Mouse (Mus musculus): ENCODE data around the gene Olfr312. TPM values are rescaled to one million over a fixed set of nuclear protein-coding genes. Genes with fewer than 3 reads are reported as not detected.
"Not testable (repeated sequence)": the region's sequence is repeated elsewhere in the genome, so short reads cannot be mapped to it uniquely, and the experiment has no call there.

Olfr312 gene
- total RNA-seq (2021), result not detected

GRCm38 (mm10) chr11:58828937-58829336 is at the start of gene Olfr312:
Gene Olfr312, plus strand, starts transcription at chr11:58829237.
- DNase-seq (ENCODE audit: low spot score in 2 of 2); intact Hi-C loops (cut with DNase I): not testable (repeated sequence)

- intact Hi-C loops (cut with DNase I), result no loop called here
Measured at GRCm38 (mm10) chr11:58782480-58783089, 46.5 kb upstream of the Olfr312 start, which contains the start of gene Olfr314. Gene Olfr314, plus strand, starts transcription at chr11:58782952.

GRCm38 (mm10) chr11:58784182-58784581 is 44.9 kb upstream of the Olfr312 start:
- intact Hi-C loops (cut with DNase I), result no loop called here
- no peak for DNase-seq (ENCODE audit: low spot score in 2 of 2)

More at GRCm38 (mm10) chr11:58782480-58783089, 46.5 kb upstream of the Olfr312 start, which contains the start of gene Olfr314:
- no peak for DNase-seq (ENCODE audit: low spot score in 2 of 2)

- DNase-seq (ENCODE audit: low spot score in 2 of 2), result no peak
- intact Hi-C loops (cut with DNase I), result no loop called here
Measured at GRCm38 (mm10) chr11:58787651-58788050, 41.4 kb upstream of the Olfr312 start.

GRCm38 (mm10) chr11:58788346-58788745 is 40.7 kb upstream of the Olfr312 start:
- intact Hi-C loops (cut with DNase I), result no loop called here
- DNase-seq (ENCODE audit: low spot score in 2 of 2), result no peak

- intact Hi-C loops (cut with DNase I), result no loop called here
Measured at GRCm38 (mm10) chr11:58789532-58789931, 39.5 kb upstream of the Olfr312 start.

GRCm38 (mm10) chr11:58790053-58790452 is 39.0 kb upstream of the Olfr312 start:
- intact Hi-C loops (cut with DNase I), result no loop called here
- no peak for DNase-seq (ENCODE audit: low spot score in 2 of 2)

More at GRCm38 (mm10) chr11:58789532-58789931, 39.5 kb upstream of the Olfr312 start:
- DNase-seq (ENCODE audit: low spot score in 2 of 2), result peak in 1 of 2 experiments; percentile 4

GRCm38 (mm10) chr11:58790646-58791045 is 38.4 kb upstream of the Olfr312 start:
- no peak for DNase-seq (ENCODE audit: low spot score in 2 of 2)
- intact Hi-C loops (cut with DNase I), result no loop called here

GRCm38 (mm10) chr11:58795856-58796255 is 33.2 kb upstream of the Olfr312 start:
- intact Hi-C loops (cut with DNase I), result loop anchor here (5.0 kb wide), 1 partner anchor 51 kb away; the partner anchor contains the start of gene Gm12258
- no peak for DNase-seq (ENCODE audit: low spot score in 2 of 2)

GRCm38 (mm10) chr11:58796850-58797249 is 32.2 kb upstream of the Olfr312 start:
- DNase-seq (ENCODE audit: low spot score in 2 of 2), result peak; percentile 76 to 89
- intact Hi-C loops (cut with DNase I), result loop anchor here (5.0 kb wide), 1 partner anchor 50 kb away; the partner anchor contains the start of gene Gm12258

GRCm38 (mm10) chr11:58799747-58800146 is 29.3 kb upstream of the Olfr312 start:
- intact Hi-C loops (cut with DNase I), result loop anchor here (5.0 kb wide), 1 partner anchor 48 kb away; the partner anchor contains the start of gene Gm12258
- peak; percentile 9 to 61 for DNase-seq (ENCODE audit: low spot score in 2 of 2)

- intact Hi-C loops (cut with DNase I), result no loop called here
- DNase-seq (ENCODE audit: low spot score in 2 of 2), result peak; percentile 19
Measured at GRCm38 (mm10) chr11:58801558-58802228, 27.3 kb upstream of the Olfr312 start, which contains the start of gene Fam183b. Gene Fam183b, minus strand, starts transcription at chr11:58801960.

GRCm38 (mm10) chr11:58803871-58804270 is 25.2 kb upstream of the Olfr312 start:
- intact Hi-C loops (cut with DNase I), result no loop called here

GRCm38 (mm10) chr11:58804393-58804792 is 24.6 kb upstream of the Olfr312 start:
- intact Hi-C loops (cut with DNase I), result no loop called here
- no peak for DNase-seq (ENCODE audit: low spot score in 2 of 2)

More at GRCm38 (mm10) chr11:58803871-58804270, 25.2 kb upstream of the Olfr312 start:
- no peak for DNase-seq (ENCODE audit: low spot score in 2 of 2)

GRCm38 (mm10) chr11:58812001-58812400 is 17.0 kb upstream of the Olfr312 start:
- intact Hi-C loops (cut with DNase I), result no loop called here
- no peak for DNase-seq (ENCODE audit: low spot score in 2 of 2)

GRCm38 (mm10) chr11:58814700-58815099 is 14.3 kb upstream of the Olfr312 start, which contains the start of gene Olfr313:
Gene Olfr313, plus strand, starts transcription at chr11:58815000.
- intact Hi-C loops (cut with DNase I); DNase-seq (ENCODE audit: low spot score in 2 of 2): not testable (repeated sequence)

- no peak for DNase-seq (ENCODE audit: low spot score in 2 of 2)
- intact Hi-C loops (cut with DNase I), result no loop called here
Measured at GRCm38 (mm10) chr11:58815676-58816075, 13.4 kb upstream of the Olfr312 start.

- no peak for DNase-seq (ENCODE audit: low spot score in 2 of 2)
- intact Hi-C loops (cut with DNase I), result no loop called here
Measured at GRCm38 (mm10) chr11:58829764-58830163, 727 bp downstream of the Olfr312 start.

- DNase-seq (ENCODE audit: low spot score in 2 of 2); intact Hi-C loops (cut with DNase I): not testable (repeated sequence)
Measured at GRCm38 (mm10) chr11:58832541-58832940, 3.5 kb downstream of the Olfr312 start.

- intact Hi-C loops (cut with DNase I), result not testable (repeated sequence)
Measured at GRCm38 (mm10) chr11:58838951-58839350, 9.9 kb downstream of the Olfr312 start, which contains the start of gene Olfr311. Gene Olfr311, plus strand, starts transcription at chr11:58839251.

More at GRCm38 (mm10) chr11:58838951-58839350, 9.9 kb downstream of the Olfr312 start, which contains the start of gene Olfr311:
- DNase-seq (ENCODE audit: low spot score in 2 of 2), result not testable (repeated sequence)
